Mouse (Mus musculus): ENCODE data around the gene Tmem121b.

DNA sequence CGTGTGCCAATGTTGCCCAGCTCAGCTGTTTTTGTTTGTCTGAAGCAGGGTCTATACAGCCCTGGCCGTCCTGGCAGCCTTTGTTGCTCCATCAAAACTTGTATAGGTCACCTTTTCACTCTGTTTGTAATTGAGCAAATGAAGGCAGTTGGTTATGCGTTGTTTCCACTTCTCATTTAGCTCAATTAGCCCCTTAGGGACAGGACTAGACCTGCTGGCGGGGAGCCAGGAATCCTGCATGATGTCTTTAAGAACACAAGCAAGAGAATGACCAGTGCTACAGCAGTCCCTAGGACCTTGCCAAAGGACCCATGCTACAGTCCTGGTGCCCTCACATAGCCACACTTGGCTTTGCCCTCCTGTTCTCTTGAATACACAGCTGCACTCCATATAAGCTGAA lies 11.9 kb upstream of the Tmem121b start:
- no peak for TF ChIP-seq EP300 (IDR thresholded peaks at IDR 0.05; ENCODE audit: low read depth in 1 of 2, low read length in 2 of 2)
- no peak for TF ChIP-seq GATA1 (IDR thresholded peaks at IDR 0.05; ENCODE audit: low read depth, low read length)
- no peak for TF ChIP-seq CTCF (IDR thresholded peaks at IDR 0.05 in 2 of 3, conservative IDR thresholded peaks at IDR 0.05 in 1 of 3; ENCODE audit: control insufficient read depth in 1 of 3, insufficient read depth in 1 of 3, low read depth in 2 of 3, low read length in 3 of 3, poor library complexity in 1 of 3, severe bottlenecking in 1 of 3)
